15 mouse cellular contexts compared by ENCODE assay signal in the genomic region with DNA sequence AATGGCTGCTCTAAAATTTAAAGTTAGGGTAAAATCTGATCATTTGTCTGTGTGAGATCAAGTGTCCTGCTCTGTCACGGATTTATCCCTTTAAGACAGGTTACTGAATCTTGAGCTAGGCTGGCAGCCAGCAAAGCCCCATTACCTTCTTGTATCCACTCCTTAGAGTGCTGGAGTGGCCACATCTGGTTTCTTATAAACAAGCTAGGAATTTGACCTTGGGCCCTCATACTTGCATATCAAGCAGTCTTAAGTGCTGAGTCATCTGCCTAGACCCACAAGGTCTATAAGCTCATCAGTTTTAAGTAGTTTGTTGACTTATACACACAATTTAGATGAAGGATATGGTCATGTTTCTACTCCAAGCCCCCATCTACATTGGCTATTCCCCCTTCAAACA. TPM values are rescaled to one million over a fixed set of nuclear protein-coding genes. Genes with fewer than 3 reads are reported as not detected.
DNase-seq lines count a peak whose midpoint lies in the region; ATAC-seq lines count a peak whose summit lies in the region.
"Had no signal": no experiment of that assay in that cellular context is flagged by ENCODE, and none has a peak within 500 bp of the region (broad histone marks: within the 10 kb centered on the region; RNA-seq: fewer than 3 reads in every experiment).

No protein-coding gene starts in this region.

- no peak overlapping the region for H3K4me3 ChIP-seq in midbrain, embryonic 14.5 days (replicated peaks; ENCODE audit: low read depth, low read length)
- no peak overlapping the region for H3K4me3 ChIP-seq in forebrain, embryonic 10.5 days
- H3K4me3 ChIP-seq: neural tube, embryonic 13.5 days had no signal

- ATAC-seq in monocyte, adult 5-6 weeks (replicated peaks; ENCODE audit: insufficient number of reproducible peaks, low FRiP score, low TSS enrichment, poor library complexity, severe bottlenecking) = no peak
- ATAC-seq in midbrain, embryonic 14.5 days (ENCODE audit: low FRiP score, low TSS enrichment) = no peak
- ATAC-seq: inflammation-experienced regulatory T-cells, adult 6 months; Patski had no signal

- WGBS in midbrain, embryonic 14.5 days = 84% methylated on average over 1 of the region's 1 CpGs
- 88% methylated on average over 1 of the region's 1 CpGs for WGBS in forebrain, embryonic 10.5 days

- no peaks in the 10 kb centered on the region for H3K4me1 ChIP-seq in midbrain, embryonic 14.5 days (ENCODE audit: control insufficient read depth, insufficient read depth, low read length)
- no peaks in the 10 kb centered on the region for H3K4me1 ChIP-seq in forebrain, embryonic 10.5 days
- H3K4me1 ChIP-seq: neural tube, embryonic 13.5 days had no signal

- no peak overlapping the region for H3K9ac ChIP-seq in midbrain, embryonic 14.5 days (replicated peaks; ENCODE audit: low read length)
- H3K9ac ChIP-seq: neural tube, embryonic 13.5 days had no signal

- no peaks in the 10 kb centered on the region for H3K27me3 ChIP-seq in midbrain, embryonic 14.5 days (ENCODE audit: control insufficient read depth, insufficient read depth, low read length)
- peaks cover 97% of the 10 kb centered on the region for H3K27me3 ChIP-seq in forebrain, embryonic 10.5 days (ENCODE audit: poor library complexity, severe bottlenecking)
- H3K27me3 ChIP-seq: Patski had no signal

- no peaks in the 10 kb centered on the region for H3K36me3 ChIP-seq in midbrain, embryonic 14.5 days (ENCODE audit: control insufficient read depth, insufficient read depth, low read length)
- no peaks in the 10 kb centered on the region for H3K36me3 ChIP-seq in forebrain, embryonic 10.5 days (replicated peaks)
- H3K36me3 ChIP-seq: neural tube, embryonic 13.5 days had no signal

- DNase-seq in 3134 (ENCODE audit: extremely low read depth, insufficient read length, low spot score) (peak; percentile 52), 416B (ENCODE audit: low read depth) (peak; percentile 43)
- DNase-seq in kidney, adult 18-20 months = peak; percentile 21
- peak; percentile 24 for DNase-seq in kidney, postnatal 14 days
- DNase-seq in midbrain, embryonic 14.5 days = no peak
- no peak for DNase-seq in layer of hippocampus, postnatal 14 days (ENCODE audit: low spot score in 2 of 2)
- DNase-seq in forebrain, embryonic 10.5 days (ENCODE audit: extremely low spot score, low spot score) = no peak
- DNase-seq: cerebellum, postnatal 10 days; gastrocnemius, postnatal 14 days; right cerebral cortex, postnatal 4 days; thymus, postnatal 4 days had no signal

- H3K9me3 ChIP-seq in midbrain, embryonic 14.5 days (ENCODE audit: control insufficient read depth, low read length) = no peaks in the 10 kb centered on the region
- H3K9me3 ChIP-seq in forebrain, embryonic 10.5 days = no peaks in the 10 kb centered on the region
- H3K9me3 ChIP-seq: neural tube, embryonic 13.5 days had no signal

- no peak overlapping the region for H3K4me2 ChIP-seq in midbrain, embryonic 14.5 days (ENCODE audit: low read length)
- H3K4me2 ChIP-seq: neural tube, embryonic 13.5 days had no signal

- no peak overlapping the region for H3K27ac ChIP-seq in midbrain, embryonic 14.5 days (replicated peaks; ENCODE audit: low read depth, low read length)
- H3K27ac ChIP-seq in forebrain, embryonic 10.5 days = no peak overlapping the region
- H3K27ac ChIP-seq: neural tube, embryonic 13.5 days had no signal

RNA-seq across cellular contexts. Expression of a gene that starts 14.0 kb away (rescaled TPM):
- 116 to 144 TPM (median 135 TPM) in 3 replicates for total RNA-seq in monocyte, adult 5-6 weeks (2017)
- polyA plus RNA-seq in midbrain, embryonic 14.5 days (2014; fragmentation: Nextera tagmentation; extraction: Ambion mirVana) = 0.07 and 0.84 TPM in 2 replicates
- total RNA-seq in layer of hippocampus, postnatal 14 days (2021) = 1 to 10 TPM; 4.4 to 5.1 TPM
- polyA plus RNA-seq in forebrain, embryonic 10.5 days (2016; fragmentation: Nextera tagmentation; extraction: Ambion mirVana) = 0.15 and 0.19 TPM in 2 replicates
- polyA plus RNA-seq: Patski had no signal

RNA-seq across cellular contexts. Expression of a gene that starts 38.2 kb away (rescaled TPM):
- 18.4 to 30.6 TPM (median 19.4 TPM) in 3 replicates for total RNA-seq in monocyte, adult 5-6 weeks (2017)
- polyA plus RNA-seq in midbrain, embryonic 14.5 days (2014; fragmentation: Nextera tagmentation; extraction: Ambion mirVana) = 4.1 and 7.1 TPM in 2 replicates
- total RNA-seq in layer of hippocampus, postnatal 14 days (2021) = 10 to 100 TPM; 21.8 to 25.9 TPM
- polyA plus RNA-seq in forebrain, embryonic 10.5 days (2016; fragmentation: Nextera tagmentation; extraction: Ambion mirVana) = 25.8 and 28.1 TPM in 2 replicates

Comparison
In these comparisons a context has a peak if more than half of its experiments do, and no peak if none do; other contexts are left out.
1. DNase-seq: peak in 3134 (single experiment), 416B (single experiment), kidney, adult 18-20 months (single experiment) and kidney, postnatal 14 days (single experiment); none in midbrain, embryonic 14.5 days (single experiment), layer of hippocampus, postnatal 14 days (0 of 2) and forebrain, embryonic 10.5 days (single experiment).
2. RNA of a gene that starts 14.0 kb away (total RNA-seq): 116 to 144 TPM in monocyte, adult 5-6 weeks; 4.4 to 5.1 TPM in layer of hippocampus, postnatal 14 days; every median in the first group is over 10 times any median in the second.